Mouse (Mus musculus) liver, embryonic 15.5 days (tissue): ENCODE results near the gene Uaca. TPM values are rescaled to one million over a fixed set of nuclear protein-coding genes. Genes with fewer than 3 reads are reported as not detected.

Experiments used
- ATAC-seq: fragments of 200-750 bp; cut with Nextera tagmentation; 2 replicates; pipeline ENCODE4 v1.8.0; 2017; ENCODE audit warnings: moderate number of reproducible peaks, mild to moderate bottlenecking, moderate library complexity; ENCODE audit not compliant: insufficient read depth
- H3K27ac ChIP-seq: fragments of 300-500 bp; sonication (generic); replicated peaks from 2 replicates; pipeline ENCODE4 v1.5.1; 2015; ENCODE audit warnings: mild to moderate bottlenecking, inconsistent platforms
- H3K27me3 ChIP-seq: fragments of 300-500 bp; sonication (generic); 2 replicates; pipeline ENCODE4 v1.6.1; 2015; ENCODE audit warnings: mild to moderate bottlenecking, inconsistent platforms
- H3K36me3 ChIP-seq: fragments of 300-500 bp; sonication (generic); replicated peaks from 2 replicates; pipeline ENCODE4 v1.6.1; 2015; ENCODE audit warnings: moderate library complexity, mild to moderate bottlenecking, inconsistent platforms
- H3K4me1 ChIP-seq: fragments of 300-500 bp; sonication (generic); replicated peaks from 2 replicates; pipeline ENCODE4 v1.6.1; 2015; ENCODE audit warnings: inconsistent platforms
- H3K4me2 ChIP-seq: fragments of 300-500 bp; sonication (generic); 2 replicates; pipeline ENCODE4 v1.6.1; 2015; ENCODE audit warnings: moderate library complexity, mild to moderate bottlenecking, inconsistent platforms
- H3K4me3 ChIP-seq: fragments of 300-500 bp; sonication (generic); replicated peaks from 2 replicates; pipeline ENCODE4 v1.5.1; 2015; ENCODE audit warnings: mild to moderate bottlenecking, inconsistent platforms
- H3K9ac ChIP-seq: fragments of 300-500 bp; sonication (generic); 2 replicates; pipeline ENCODE4 v1.6.1; 2015; ENCODE audit warnings: moderate library complexity, mild to moderate bottlenecking, inconsistent platforms
- H3K9me3 ChIP-seq: fragments of 300-500 bp; sonication (generic); replicated peaks from 2 replicates; pipeline ENCODE4 v1.6.1; 2016; ENCODE audit warnings: inconsistent platforms
- WGBS: fragments of 180-500 bp; shearing (Covaris S2); methylation state at CpG from one replicate; pipeline ENCODE4 v1.1.7; 2015; ENCODE audit warnings: mixed read lengths; ENCODE audit not compliant: insufficient replicate concordance; 5-methylcytosine and 5-hydroxymethylcytosine counted together
- polyA plus RNA-seq: library from polyadenylated mRNA; unstranded; fragments of >200 nt; fragmentation: Nextera tagmentation; extraction: Ambion mirVana; gene quantifications from 2 replicates; pipeline ENCODE4 v1.2.1, GENCODE M21; 2015

The Uaca gene
- polyA plus RNA-seq, 1 experiment from 2014 or later: 2.6 TPM

DNA sequence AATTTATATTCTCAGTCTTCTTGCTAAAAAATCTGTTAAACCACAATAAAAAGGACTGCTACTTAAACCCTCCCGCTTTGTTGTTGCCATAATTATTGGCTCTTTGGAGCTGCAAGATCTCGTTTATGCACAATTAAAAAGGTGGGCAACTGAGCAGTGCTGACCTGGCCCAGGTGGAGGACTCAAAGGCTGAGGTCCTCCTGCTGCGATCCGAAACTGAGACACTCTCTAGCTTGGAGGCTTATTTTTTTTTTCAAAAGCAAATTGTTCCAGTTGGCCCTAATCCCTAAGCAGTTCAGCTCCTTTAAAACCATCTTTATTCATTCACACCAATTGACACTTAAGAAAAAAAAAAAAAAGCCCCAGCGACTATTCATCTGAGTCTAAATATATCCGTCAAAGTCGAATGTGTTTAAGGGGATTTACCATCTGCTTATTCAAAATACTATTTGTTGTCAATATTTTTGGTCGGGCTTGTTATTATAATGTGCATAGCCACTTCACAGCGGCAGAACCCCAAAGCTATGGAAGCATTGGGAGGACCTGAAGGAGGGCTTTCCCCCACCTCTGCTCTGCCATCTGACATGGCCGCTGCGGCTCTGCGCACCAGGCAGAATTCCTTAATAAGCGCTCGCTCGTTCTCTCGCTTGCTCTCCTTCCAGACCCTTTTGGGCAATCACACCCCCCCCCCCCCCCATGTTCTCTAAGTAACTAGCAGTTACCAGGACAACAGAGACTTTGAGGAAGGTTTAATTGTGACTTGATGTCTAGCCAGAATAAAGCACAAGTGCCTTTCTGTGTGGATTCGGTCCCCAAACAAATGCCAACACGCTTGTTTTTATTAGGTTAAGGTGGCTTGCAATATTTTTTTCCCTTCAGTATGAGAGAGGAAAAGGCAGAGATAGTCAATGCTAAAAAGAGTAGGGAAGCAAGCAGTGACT lies 92.4 kb downstream of the Uaca start:
- H3K27ac ChIP-seq: no peak overlapping the region
- H3K36me3 ChIP-seq: no peaks in the 10 kb centered on the region
- no peaks in the 10 kb centered on the region for H3K9me3 ChIP-seq
- no peak overlapping the region for H3K4me3 ChIP-seq
- no peak overlapping the region for H3K9ac ChIP-seq
- WGBS: 72% methylated on average over 18 of the region's 18 CpGs
- no peak for ATAC-seq
- H3K27me3 ChIP-seq: no peaks in the 10 kb centered on the region
- H3K4me1 ChIP-seq: no peaks in the 10 kb centered on the region
- H3K4me2 ChIP-seq: no peak overlapping the region

DNA sequence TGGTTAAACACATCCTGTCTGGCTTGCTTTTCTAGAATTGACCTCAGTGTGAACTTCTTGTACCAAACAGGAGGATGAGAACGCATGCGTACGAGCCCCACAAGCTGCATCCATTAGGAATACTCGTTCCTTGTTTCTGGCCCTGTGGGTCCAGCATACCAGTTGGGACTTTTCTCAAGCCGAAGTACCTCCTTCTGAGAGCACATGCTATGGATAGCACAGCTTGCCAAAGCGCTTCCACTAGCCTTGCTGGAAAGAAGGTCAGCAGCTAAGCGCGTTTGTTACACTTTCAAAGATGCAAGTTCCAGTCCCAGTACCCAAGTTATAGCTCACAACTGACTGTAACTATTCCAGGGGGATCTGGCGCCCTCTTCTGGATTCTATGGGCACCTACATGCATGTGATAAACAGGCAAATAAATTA lies 93.1 kb downstream of the Uaca start:
- Histone ChIP-seq H3K9me3 (no peaks in the 10 kb centered on the region), H3K9ac (no peak overlapping the region), H3K4me3 (no peak overlapping the region), H3K27ac (no peak overlapping the region), H3K36me3 (no peaks in the 10 kb centered on the region), H3K4me1 (no peaks in the 10 kb centered on the region), H3K27me3 (no peaks in the 10 kb centered on the region), H3K4me2 (no peak overlapping the region)
- no peak for ATAC-seq
- 63% methylated on average over 9 of the region's 9 CpGs for WGBS

GRCm38 (mm10) chr9:60893511-60893910 lies 99.2 kb downstream of the Uaca start:
- H3K27me3 ChIP-seq: no peaks in the 10 kb centered on the region
- ATAC-seq: no peak
- no peak overlapping the region for H3K27ac ChIP-seq
- H3K4me3 ChIP-seq: no peak overlapping the region
- no peak overlapping the region for H3K4me2 ChIP-seq
- no peaks in the 10 kb centered on the region for H3K9me3 ChIP-seq
- H3K4me1 ChIP-seq: no peaks in the 10 kb centered on the region
- H3K36me3 ChIP-seq: no peaks in the 10 kb centered on the region
- 55% methylated on average over 6 of the region's 6 CpGs for WGBS
- no peak overlapping the region for H3K9ac ChIP-seq

DNA sequence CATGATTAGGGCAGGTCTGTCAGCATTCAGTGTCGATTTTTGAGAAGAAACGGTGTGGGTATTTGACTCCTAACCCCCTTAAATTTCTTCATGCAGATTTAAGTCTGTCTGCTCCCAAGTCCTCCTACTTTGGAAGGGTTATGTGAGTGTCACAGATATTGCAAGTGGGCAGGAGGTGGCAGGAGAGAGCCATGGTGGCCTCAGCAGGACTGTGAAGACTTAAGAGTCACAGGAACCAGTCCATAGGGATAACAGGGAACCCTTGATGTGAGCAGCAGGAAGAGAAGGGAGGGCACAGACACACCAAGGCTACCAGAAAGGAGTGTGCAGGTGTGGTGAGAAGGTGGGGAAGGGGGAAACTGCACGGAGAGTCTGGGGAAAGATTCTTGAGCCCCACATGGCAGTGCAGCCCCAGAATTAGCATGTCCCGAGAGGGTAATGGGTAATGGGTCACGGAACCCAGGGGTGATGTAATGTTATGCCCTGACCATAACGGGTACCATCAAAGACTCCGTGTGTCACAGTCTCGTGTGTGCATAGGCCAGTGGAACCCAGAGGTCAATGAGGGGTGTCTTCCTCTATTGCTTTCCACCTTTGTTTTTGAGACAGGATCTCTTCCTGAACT lies 101.3 kb downstream of the Uaca start:
- Histone ChIP-seq H3K9me3 (no peaks in the 10 kb centered on the region), H3K4me2 (no peak overlapping the region), H3K9ac (no peak overlapping the region), H3K4me3 (no peak overlapping the region), H3K4me1 (no peaks in the 10 kb centered on the region), H3K27ac (no peak overlapping the region), H3K36me3 (no peaks in the 10 kb centered on the region), H3K27me3 (no peaks in the 10 kb centered on the region)
- WGBS: 47% methylated on average over 8 of the region's 8 CpGs
- ATAC-seq: no peak

GRCm38 (mm10) chr9:60898291-60899020 lies 104.1 kb downstream of the Uaca start:
- Histone ChIP-seq H3K4me1 (no peaks in the 10 kb centered on the region), H3K27me3 (no peaks in the 10 kb centered on the region), H3K36me3 (no peaks in the 10 kb centered on the region), H3K27ac (no peak overlapping the region), H3K4me3 (no peak overlapping the region), H3K9me3 (no peaks in the 10 kb centered on the region), H3K9ac (no peak overlapping the region), H3K4me2 (no peak overlapping the region)
- ATAC-seq: no peak
- 67% methylated on average over 5 of the region's 5 CpGs for WGBS

- no peaks in the 10 kb centered on the region for H3K4me1 ChIP-seq
- H3K36me3 ChIP-seq: no peaks in the 10 kb centered on the region
- no peak overlapping the region for H3K27ac ChIP-seq
- 67% methylated on average over 4 of the region's 4 CpGs for WGBS
- no peaks in the 10 kb centered on the region for H3K27me3 ChIP-seq
- no peak for ATAC-seq
- no peaks in the 10 kb centered on the region for H3K9me3 ChIP-seq
- no peak overlapping the region for H3K4me2 ChIP-seq
- H3K9ac ChIP-seq: no peak overlapping the region
- no peak overlapping the region for H3K4me3 ChIP-seq
Observed at GRCm38 (mm10) chr9:60899201-60899600, 104.9 kb downstream of the Uaca start.

DNA sequence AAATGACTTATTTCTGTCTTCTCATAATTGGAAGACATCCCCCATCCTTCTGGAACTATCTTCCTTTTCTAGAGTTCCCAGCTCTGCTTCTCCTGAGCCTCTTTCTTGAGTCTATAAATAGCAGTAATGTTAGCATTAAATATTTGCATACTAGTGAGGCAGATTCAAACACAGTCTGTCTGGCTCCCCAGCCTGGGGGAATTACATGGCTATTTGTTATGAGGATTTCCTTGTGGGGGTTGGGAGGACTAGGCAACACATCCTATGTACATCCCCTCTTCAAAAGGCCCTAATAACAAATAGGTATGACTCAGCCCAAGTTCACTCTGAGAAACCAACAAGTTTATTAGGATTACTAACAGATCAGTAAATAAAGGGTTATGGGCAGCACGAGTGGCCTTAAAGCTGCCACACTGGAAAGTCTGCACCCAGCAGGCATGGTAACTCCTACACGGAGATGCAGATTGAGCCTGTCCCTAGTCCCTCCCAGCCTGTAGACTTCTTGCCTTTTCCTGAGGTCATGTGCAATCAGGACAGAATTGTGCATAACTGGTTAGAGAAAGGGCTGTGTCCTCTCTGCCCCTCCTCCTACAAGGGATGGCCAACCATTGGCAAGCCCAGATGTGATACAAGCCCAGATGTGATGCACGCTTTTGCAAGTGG lies 105.6 kb downstream of the Uaca start:
- H3K27me3 ChIP-seq: no peaks in the 10 kb centered on the region
- H3K27ac ChIP-seq: no peak overlapping the region
- no peaks in the 10 kb centered on the region for H3K4me1 ChIP-seq
- no peak overlapping the region for H3K9ac ChIP-seq
- WGBS: 59% methylated on average over 3 of the region's 3 CpGs
- no peaks in the 10 kb centered on the region for H3K9me3 ChIP-seq
- no peak overlapping the region for H3K4me3 ChIP-seq
- no peak overlapping the region for H3K4me2 ChIP-seq
- no peak for ATAC-seq
- no peaks in the 10 kb centered on the region for H3K36me3 ChIP-seq

DNA sequence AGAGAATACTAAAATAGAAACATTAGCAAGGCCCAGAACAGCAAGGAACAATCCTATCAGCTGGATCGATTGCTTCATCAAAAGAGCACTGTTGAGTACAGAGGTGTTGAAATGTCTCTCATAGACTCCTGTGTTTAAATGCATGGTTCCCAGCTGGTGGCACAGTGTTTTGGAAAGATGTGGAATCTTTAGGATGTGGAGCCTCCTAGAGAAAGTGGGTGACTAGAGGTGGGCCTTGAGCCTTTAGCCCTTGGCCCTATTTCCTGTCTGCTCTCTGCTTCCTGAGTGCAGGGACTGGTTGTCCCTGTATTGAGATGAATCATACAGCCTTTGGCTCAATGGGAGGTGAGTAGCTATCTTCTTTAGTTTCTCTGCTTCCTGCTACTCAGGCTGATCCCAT lies 117.9 kb downstream of the Uaca start:
- H3K9ac ChIP-seq: no peak overlapping the region
- ATAC-seq: no peak
- 43% methylated on average over 1 of the region's 1 CpGs for WGBS

GRCm38 (mm10) chr9:60913626-60914025 lies 119.3 kb downstream of the Uaca start:
- Histone ChIP-seq H3K27ac (no peak overlapping the region), H3K4me2 (no peak overlapping the region), H3K4me3 (no peak overlapping the region), H3K4me1 (no peaks in the 10 kb centered on the region), H3K36me3 (no peaks in the 10 kb centered on the region), H3K9me3 (no peaks in the 10 kb centered on the region), H3K27me3 (no peaks in the 10 kb centered on the region; the same call in 1 of the 2 replicates), H3K9ac (no peak overlapping the region)
- ATAC-seq: no peak
- 57% methylated on average over 3 of the region's 3 CpGs for WGBS

More for the DNA sequence above, 117.9 kb downstream of the Uaca start:
- Histone ChIP-seq H3K27ac (no peak overlapping the region), H3K9me3 (no peaks in the 10 kb centered on the region), H3K36me3 (no peaks in the 10 kb centered on the region), H3K4me2 (no peak overlapping the region), H3K4me1 (no peaks in the 10 kb centered on the region), H3K27me3 (no peaks in the 10 kb centered on the region), H3K4me3 (no peak overlapping the region)

DNA sequence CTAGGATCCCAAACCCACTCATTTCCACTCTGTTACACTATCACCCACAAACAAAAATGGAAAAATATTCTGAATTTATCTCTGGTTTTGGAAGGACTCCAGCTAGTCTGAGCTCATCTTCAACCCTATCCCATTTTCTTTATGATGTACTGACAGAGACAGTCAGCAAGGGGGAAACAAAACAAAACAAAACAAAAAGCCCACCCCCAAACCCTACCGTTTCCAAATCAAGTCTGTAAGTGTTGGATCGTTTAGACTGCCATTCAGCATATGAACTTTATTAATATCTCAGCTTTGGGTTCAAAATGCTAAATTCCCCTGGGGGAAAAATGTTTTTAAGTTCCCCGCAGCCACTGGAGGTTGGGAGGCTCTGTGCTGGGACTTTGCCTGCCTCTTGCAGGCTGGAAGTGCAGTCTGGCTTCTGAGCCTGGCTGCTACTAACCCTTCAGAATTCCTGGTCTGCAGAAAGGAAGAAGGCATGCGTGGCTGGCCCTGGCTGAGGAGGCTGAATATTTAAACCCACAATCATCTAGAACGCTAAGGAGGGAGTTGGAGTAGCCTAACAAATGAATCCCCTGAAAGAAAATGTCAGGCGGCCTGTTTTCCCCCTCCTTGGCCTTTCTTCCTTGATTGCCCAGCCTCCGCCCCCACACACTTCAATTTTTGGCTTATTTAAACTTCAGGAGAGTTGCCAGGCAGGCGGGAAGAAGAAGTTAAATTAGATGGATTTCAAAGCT lies 125.8 kb downstream of the Uaca start:
- ATAC-seq: no peak

More for the DNA sequence above, 125.8 kb downstream of the Uaca start:
- Histone ChIP-seq H3K4me2 (no peak overlapping the region), H3K9ac (no peak overlapping the region), H3K27ac (no peak overlapping the region), H3K4me1 (no peaks in the 10 kb centered on the region), H3K36me3 (no peaks in the 10 kb centered on the region), H3K9me3 (no peaks in the 10 kb centered on the region), H3K4me3 (no peak overlapping the region), H3K27me3 (no peaks in the 10 kb centered on the region; the same call in 1 of the 2 replicates)
- WGBS: 60% methylated on average over 8 of the region's 8 CpGs
